Mouse (Mus musculus): ENCODE results near the gene Ten1.

Ten1 gene

GRCm38 (mm10) chr11:116198639-116199531 lies at the start of gene Ten1, which contains the start of gene Acox1:
TSS of gene Ten1 (plus strand) at chr11:116198855.
TSS of gene Acox1 (minus strand) at chr11:116199045.
- peak; percentile 92 for DNase-seq (ENCODE audit: low spot score)

- no peak for DNase-seq (ENCODE audit: low spot score)
Measured at GRCm38 (mm10) chr11:116149341-116149740, 49.3 kb upstream of the Ten1 start.

GRCm38 (mm10) chr11:116150960-116151359 lies 47.7 kb upstream of the Ten1 start:
- DNase-seq (ENCODE audit: low spot score): no peak

GRCm38 (mm10) chr11:116161312-116161711 lies 37.3 kb upstream of the Ten1 start:
- DNase-seq (ENCODE audit: low spot score): no peak

- DNase-seq (ENCODE audit: low spot score): peak; percentile 63
Measured at GRCm38 (mm10) chr11:116162146-116162545, 36.5 kb upstream of the Ten1 start.

GRCm38 (mm10) chr11:116163002-116163401 lies 35.7 kb upstream of the Ten1 start:
- no peak for DNase-seq (ENCODE audit: low spot score)

- no peak for DNase-seq (ENCODE audit: low spot score)
Measured at GRCm38 (mm10) chr11:116167232-116167631, 31.4 kb upstream of the Ten1 start.

GRCm38 (mm10) chr11:116167884-116168439 lies 30.7 kb upstream of the Ten1 start, which contains the start of gene Fbf1:
TSS of gene Fbf1 (minus strand) at chr11:116168166.
- peak; percentile 94 for DNase-seq (ENCODE audit: low spot score)

- DNase-seq (ENCODE audit: low spot score): no peak
Measured at GRCm38 (mm10) chr11:116169214-116169613, 29.4 kb upstream of the Ten1 start.

- no peak for DNase-seq (ENCODE audit: low spot score)
Measured at GRCm38 (mm10) chr11:116170003-116170800, 28.5 kb upstream of the Ten1 start.

GRCm38 (mm10) chr11:116171959-116172358 lies 26.7 kb upstream of the Ten1 start:
- no peak for DNase-seq (ENCODE audit: low spot score)

- no peak for DNase-seq (ENCODE audit: low spot score)
Measured at GRCm38 (mm10) chr11:116174775-116175448, 23.7 kb upstream of the Ten1 start.

GRCm38 (mm10) chr11:116176010-116176409 lies 22.6 kb upstream of the Ten1 start:
- DNase-seq (ENCODE audit: low spot score): no peak

GRCm38 (mm10) chr11:116178411-116179121 lies 20.1 kb upstream of the Ten1 start:
- no peak for DNase-seq (ENCODE audit: low spot score)

- no peak for DNase-seq (ENCODE audit: low spot score)
Measured at GRCm38 (mm10) chr11:116185836-116186235, 12.8 kb upstream of the Ten1 start.

- DNase-seq (ENCODE audit: low spot score): no peak
Measured at GRCm38 (mm10) chr11:116186360-116186759, 12.3 kb upstream of the Ten1 start.

- DNase-seq (ENCODE audit: low spot score): no peak
Measured at GRCm38 (mm10) chr11:116187226-116187930, 11.3 kb upstream of the Ten1 start.

GRCm38 (mm10) chr11:116194619-116195018 lies 4.0 kb upstream of the Ten1 start:
- no peak for DNase-seq (ENCODE audit: low spot score)

- no peak for DNase-seq (ENCODE audit: low spot score)
Measured at GRCm38 (mm10) chr11:116195252-116195651, 3.4 kb upstream of the Ten1 start.

- DNase-seq (ENCODE audit: low spot score): no peak
Measured at GRCm38 (mm10) chr11:116196336-116196735, 2.3 kb upstream of the Ten1 start.
